Mouse (Mus musculus): ENCODE measurements around the gene Mpi. TPM values are rescaled to one million over a fixed set of nuclear protein-coding genes. Genes with fewer than 3 reads are reported as not detected.

The Mpi gene
- polyA plus RNA-seq, 1 experiment from 2014 or later, result 80.5 TPM

DNA sequence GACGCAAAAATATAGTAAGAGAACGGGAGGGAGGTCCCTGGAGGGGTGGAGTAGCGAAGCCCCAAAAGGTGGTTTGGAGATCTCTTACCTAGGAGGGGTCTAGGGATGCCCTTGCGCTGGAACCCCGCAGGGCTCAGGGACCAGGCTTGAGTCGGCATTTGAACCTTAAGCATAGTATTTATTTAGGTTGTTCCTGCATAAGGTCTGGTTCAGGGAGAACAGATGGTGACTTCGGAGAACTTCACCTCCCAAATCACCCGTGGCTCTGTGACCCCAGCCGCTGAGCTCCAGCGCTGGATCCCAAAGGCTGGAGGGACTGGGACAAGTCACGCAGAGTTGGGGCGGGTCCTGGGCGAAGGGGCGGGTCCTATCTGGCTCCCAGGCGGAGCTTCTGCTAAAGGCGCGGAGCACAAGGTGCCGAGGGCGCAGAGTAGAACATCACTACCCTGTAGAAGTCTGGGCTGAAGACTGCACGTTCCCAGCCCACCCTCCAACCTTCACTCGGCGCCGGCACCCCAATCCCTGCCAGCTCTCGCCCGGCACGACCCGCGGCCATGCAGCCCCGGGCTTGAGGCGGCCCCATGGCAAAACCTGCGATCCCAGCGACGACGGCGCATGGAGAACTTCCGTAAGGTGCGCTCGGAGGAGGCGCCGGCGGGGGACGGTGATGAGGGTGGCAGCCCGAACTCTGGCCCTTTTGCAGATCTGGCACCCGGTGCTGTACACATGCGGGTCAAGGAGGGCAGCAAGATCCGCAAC lies 48.8 kb downstream of the Mpi start, which contains the start of gene Rpp25:
Gene Rpp25 (plus strand): TSS at position 405 of the 759 bp plus-strand sequence.
- peaks cover 46% of the 10 kb centered on the region for H3K4me1 ChIP-seq (ENCODE audit: control insufficient read depth, insufficient read depth, low read depth, low read length)
- peak; percentile 40; the same call in 1 of the 2 replicates for ATAC-seq
- H3K36me3 ChIP-seq (ENCODE audit: control insufficient read depth, insufficient read depth, low read length), result no peaks in the 10 kb centered on the region
- peaks cover 25% of the 10 kb centered on the region for H3K27me3 ChIP-seq (replicated peaks; ENCODE audit: control insufficient read depth, insufficient read depth, low read length)
- peak within 1 kb of the TSS; percentile 49; the same call in 1 of the 2 replicates for H3K27ac ChIP-seq (ENCODE audit: low read depth, low read length)
- H3K9ac ChIP-seq (ENCODE audit: low read depth, low read length), result peak within 1 kb of the TSS; percentile 68
- peak within 1 kb of the TSS; percentile 96 for H3K4me2 ChIP-seq (ENCODE audit: low read length)
- H3K4me3 ChIP-seq (ENCODE audit: low read length), result peak within 1 kb of the TSS; percentile 48
- H3K9me3 ChIP-seq (ENCODE audit: control insufficient read depth, low read length), result no peaks in the 10 kb centered on the region
- under 1% methylated on average over 43 of the region's 46 CpGs for WGBS

DNA sequence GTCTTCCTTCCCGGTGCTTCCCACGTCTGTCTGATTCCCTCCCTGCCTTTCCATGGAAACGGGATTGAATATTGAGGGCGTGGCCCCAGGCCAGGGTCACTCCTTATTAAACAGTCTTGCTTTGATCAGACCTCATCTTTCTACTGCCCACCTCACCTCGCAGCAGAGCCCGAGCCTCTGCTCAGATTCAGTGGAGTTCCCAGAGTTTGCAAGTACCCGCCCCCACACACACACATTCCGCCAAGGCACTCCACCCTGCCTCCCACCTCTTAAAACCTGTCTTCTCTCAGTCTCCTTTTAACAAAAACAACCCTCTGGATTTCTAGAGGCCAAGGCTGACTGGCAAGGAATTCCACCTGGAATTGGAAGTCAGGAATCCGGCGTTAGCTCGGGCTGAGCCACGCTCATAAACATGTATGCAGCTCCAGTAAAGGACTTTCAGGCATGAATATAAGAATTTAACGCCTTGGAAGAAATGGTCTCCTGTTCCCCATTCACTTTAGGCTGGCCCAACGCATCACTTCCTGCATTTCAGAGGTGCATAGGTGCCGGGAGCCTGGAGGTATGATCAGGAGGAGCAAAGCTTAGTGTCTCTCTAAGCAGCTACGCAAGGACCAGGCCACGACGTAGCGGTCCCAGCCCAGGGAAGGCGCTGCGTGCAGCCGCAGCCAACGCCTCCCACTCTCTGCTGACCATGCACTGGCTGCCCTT lies 49.5 kb downstream of the Mpi start:
- no peaks in the 10 kb centered on the region for H3K9me3 ChIP-seq (ENCODE audit: control insufficient read depth, low read length)
- peaks cover 25% of the 10 kb centered on the region for H3K27me3 ChIP-seq (replicated peaks; ENCODE audit: control insufficient read depth, insufficient read depth, low read length)
- H3K36me3 ChIP-seq (ENCODE audit: control insufficient read depth, insufficient read depth, low read length), result no peaks in the 10 kb centered on the region
- H3K4me3 ChIP-seq (ENCODE audit: low read length), result peak overlapping the region; percentile 48
- H3K4me2 ChIP-seq (ENCODE audit: low read length), result peak overlapping the region; percentile 96
- H3K27ac ChIP-seq (ENCODE audit: low read depth, low read length), result no peak overlapping the region
- H3K9ac ChIP-seq (ENCODE audit: low read depth, low read length), result peak overlapping the region; percentile 68
- WGBS, result 3% methylated on average over 23 of the region's 23 CpGs
- no peak for ATAC-seq
- peaks cover 49% of the 10 kb centered on the region for H3K4me1 ChIP-seq (ENCODE audit: control insufficient read depth, insufficient read depth, low read depth, low read length)

DNA sequence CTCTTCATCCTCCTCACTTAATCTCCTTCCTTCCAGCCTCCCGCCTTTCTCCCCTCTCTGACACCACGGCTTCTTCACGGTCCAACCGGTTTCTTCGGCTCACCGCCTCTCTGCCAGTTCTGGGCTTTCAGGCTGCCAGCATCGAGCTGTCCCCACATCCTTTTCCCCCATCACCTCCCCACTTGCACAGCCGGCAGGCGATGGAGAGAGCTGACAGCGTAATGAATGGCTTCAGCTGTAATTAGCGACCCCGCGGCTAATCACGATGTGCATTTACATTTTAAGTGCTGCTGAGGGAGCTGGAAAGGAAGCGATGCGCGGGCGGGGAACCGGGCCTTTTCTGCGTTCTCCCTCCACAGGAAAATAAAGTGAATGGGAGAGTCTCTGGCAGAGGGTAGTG lies 50.7 kb downstream of the Mpi start:
- H3K36me3 ChIP-seq (ENCODE audit: control insufficient read depth, insufficient read depth, low read length), result no peaks in the 10 kb centered on the region
- peak overlapping the region; percentile 96 for H3K4me2 ChIP-seq (ENCODE audit: low read length)
- H3K27me3 ChIP-seq (replicated peaks; ENCODE audit: control insufficient read depth, insufficient read depth, low read length), result peaks cover 25% of the 10 kb centered on the region
- peak; percentile 76 for ATAC-seq
- H3K9me3 ChIP-seq (ENCODE audit: control insufficient read depth, low read length), result no peaks in the 10 kb centered on the region
- peak overlapping the region; percentile 42; the same call in 1 of the 2 replicates for H3K9ac ChIP-seq (ENCODE audit: low read depth, low read length)
- peak overlapping the region; percentile 72 for H3K27ac ChIP-seq (ENCODE audit: low read depth, low read length)
- peaks cover 49% of the 10 kb centered on the region for H3K4me1 ChIP-seq (ENCODE audit: control insufficient read depth, insufficient read depth, low read depth, low read length)
- H3K4me3 ChIP-seq (ENCODE audit: low read length), result peak overlapping the region; percentile 23
- under 1% methylated on average over 20 of the region's 20 CpGs for WGBS

DNA sequence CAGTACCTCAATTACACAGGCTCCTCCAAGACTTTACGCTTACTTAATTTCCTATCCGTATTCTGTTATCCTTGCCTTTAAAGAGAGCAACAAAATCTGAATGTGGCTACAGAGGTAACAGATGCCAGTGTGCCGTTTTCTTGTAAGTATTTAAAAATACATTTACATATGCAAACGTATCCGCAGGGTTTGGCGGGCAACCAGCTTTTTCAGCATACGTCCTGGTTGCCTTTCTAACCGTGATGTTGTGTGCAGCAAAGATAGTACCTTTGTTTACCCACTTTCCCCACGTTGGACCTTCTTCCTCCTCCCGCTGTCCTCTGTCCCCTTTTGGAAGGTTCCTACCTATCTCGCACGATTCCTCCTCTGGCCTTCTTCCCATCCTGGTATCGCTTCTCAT lies 51.1 kb downstream of the Mpi start:
- Histone ChIP-seq H3K4me1 (ENCODE audit: control insufficient read depth, insufficient read depth, low read depth, low read length) (peaks cover 49% of the 10 kb centered on the region), H3K9me3 (ENCODE audit: control insufficient read depth, low read length) (no peaks in the 10 kb centered on the region), H3K4me2 (ENCODE audit: low read length) (peak overlapping the region; percentile 96), H3K4me3 (ENCODE audit: low read length) (peak overlapping the region; percentile 23), H3K36me3 (ENCODE audit: control insufficient read depth, insufficient read depth, low read length) (no peaks in the 10 kb centered on the region), H3K27me3 (replicated peaks; ENCODE audit: control insufficient read depth, insufficient read depth, low read length) (peaks cover 25% of the 10 kb centered on the region), H3K9ac (ENCODE audit: low read depth, low read length) (peak overlapping the region; percentile 42; the same call in 1 of the 2 replicates), H3K27ac (ENCODE audit: low read depth, low read length) (peak overlapping the region; percentile 72)
- no peak for ATAC-seq
- 6% methylated on average over 13 of the region's 13 CpGs for WGBS

DNA sequence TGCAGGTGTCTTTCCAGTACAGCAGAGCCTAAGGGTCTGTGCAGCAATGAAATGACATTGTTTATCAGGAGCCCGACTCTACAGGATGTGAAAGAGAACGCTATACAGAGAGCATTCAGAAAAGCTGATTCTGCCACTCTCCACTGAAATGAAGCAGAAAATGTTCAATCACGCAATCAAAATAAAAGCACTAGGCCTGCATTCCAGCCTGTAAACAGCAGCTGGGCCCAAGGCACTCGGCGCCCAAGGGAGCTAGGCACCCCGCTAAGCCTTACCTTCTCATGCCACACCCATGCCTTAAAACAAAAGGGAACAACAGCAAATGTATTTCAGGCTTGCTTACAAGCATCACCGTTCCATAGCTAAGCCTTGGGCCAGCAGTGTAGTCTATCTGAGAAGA lies 54.0 kb downstream of the Mpi start:
- Histone ChIP-seq H3K27me3 (replicated peaks; ENCODE audit: control insufficient read depth, insufficient read depth, low read length) (peaks cover 11% of the 10 kb centered on the region), H3K27ac (ENCODE audit: low read depth, low read length) (peak overlapping the region; percentile 31; the same call in 1 of the 2 replicates), H3K4me1 (ENCODE audit: control insufficient read depth, insufficient read depth, low read depth, low read length) (peaks cover 30% of the 10 kb centered on the region), H3K9ac (ENCODE audit: low read depth, low read length) (no peak overlapping the region; the same call in 1 of the 2 replicates), H3K4me2 (ENCODE audit: low read length) (no peak overlapping the region), H3K4me3 (ENCODE audit: low read length) (no peak overlapping the region), H3K36me3 (ENCODE audit: control insufficient read depth, insufficient read depth, low read length) (no peaks in the 10 kb centered on the region), H3K9me3 (ENCODE audit: control insufficient read depth, low read length) (no peaks in the 10 kb centered on the region)
- no peak for ATAC-seq
- 40% methylated on average over 7 of the region's 7 CpGs for WGBS

DNA sequence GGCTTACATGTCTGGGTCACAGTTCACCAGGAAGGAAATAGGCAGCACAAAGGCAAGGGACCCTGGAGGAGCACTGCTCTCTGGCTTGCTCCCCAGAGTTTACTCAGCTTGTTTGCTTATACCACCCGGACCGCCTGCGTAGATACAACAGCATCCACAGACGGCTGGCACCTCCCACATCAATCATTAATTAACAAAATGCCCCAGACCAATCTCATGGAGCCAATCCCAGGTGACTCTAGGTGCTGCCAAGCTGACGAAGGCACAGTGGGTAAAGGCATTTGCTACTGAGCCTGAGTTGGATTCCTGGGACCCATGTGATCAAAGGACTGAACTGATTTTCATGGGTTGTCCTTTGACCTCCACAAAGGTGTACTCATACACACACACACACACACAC lies 55.3 kb downstream of the Mpi start:
- Histone ChIP-seq H3K4me2 (ENCODE audit: low read length) (no peak overlapping the region), H3K36me3 (ENCODE audit: control insufficient read depth, insufficient read depth, low read length) (no peaks in the 10 kb centered on the region), H3K4me1 (ENCODE audit: control insufficient read depth, insufficient read depth, low read depth, low read length) (peaks cover 17% of the 10 kb centered on the region), H3K27me3 (replicated peaks; ENCODE audit: control insufficient read depth, insufficient read depth, low read length) (peaks cover 7% of the 10 kb centered on the region), H3K4me3 (ENCODE audit: low read length) (no peak overlapping the region), H3K27ac (ENCODE audit: low read depth, low read length) (no peak overlapping the region), H3K9me3 (ENCODE audit: control insufficient read depth, low read length) (no peaks in the 10 kb centered on the region), H3K9ac (ENCODE audit: low read depth, low read length) (no peak overlapping the region)
- 62% methylated on average over 5 of the region's 5 CpGs for WGBS
- ATAC-seq, result no peak

DNA sequence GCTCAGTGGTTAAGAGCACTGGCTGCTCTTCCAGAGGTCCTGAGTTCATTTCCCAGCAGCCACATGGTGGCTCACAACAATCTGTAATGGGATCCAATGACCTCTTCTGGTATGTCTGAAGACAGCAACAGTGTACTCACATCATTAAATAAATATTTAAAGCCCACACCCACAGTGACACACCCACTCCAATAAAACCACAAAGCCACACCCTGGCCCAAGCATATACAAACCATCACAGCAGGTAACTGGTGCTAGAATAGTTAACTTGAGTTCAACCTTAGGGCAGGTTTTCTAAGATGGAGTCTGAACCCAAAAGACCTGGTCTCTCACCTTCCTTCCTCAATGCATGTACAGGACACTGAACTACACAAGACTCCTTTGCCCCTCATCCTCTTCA lies 57.6 kb downstream of the Mpi start:
- H3K36me3 ChIP-seq (ENCODE audit: control insufficient read depth, insufficient read depth, low read length), result no peaks in the 10 kb centered on the region
- H3K9me3 ChIP-seq (ENCODE audit: control insufficient read depth, low read length), result no peaks in the 10 kb centered on the region
- peaks cover 4% of the 10 kb centered on the region; the same call in 1 of the 2 replicates for H3K27me3 ChIP-seq (replicated peaks; ENCODE audit: control insufficient read depth, insufficient read depth, low read length)

More for the DNA sequence above, 57.6 kb downstream of the Mpi start:
- peaks cover 3% of the 10 kb centered on the region; the same call in 1 of the 2 replicates for H3K4me1 ChIP-seq (ENCODE audit: control insufficient read depth, insufficient read depth, low read depth, low read length)
- H3K4me2 ChIP-seq (ENCODE audit: low read length), result no peak overlapping the region
- no peak overlapping the region for H3K27ac ChIP-seq (ENCODE audit: low read depth, low read length)
- no peak overlapping the region for H3K4me3 ChIP-seq (ENCODE audit: low read length)
- H3K9ac ChIP-seq (ENCODE audit: low read depth, low read length), result no peak overlapping the region
- no peak for ATAC-seq
